Mouse (Mus musculus): ENCODE measurements around the gene Extl1.
A peak's percentile ranks its signal among the peaks of the same experiment; 100 is the strongest.

The Extl1 gene

DNA sequence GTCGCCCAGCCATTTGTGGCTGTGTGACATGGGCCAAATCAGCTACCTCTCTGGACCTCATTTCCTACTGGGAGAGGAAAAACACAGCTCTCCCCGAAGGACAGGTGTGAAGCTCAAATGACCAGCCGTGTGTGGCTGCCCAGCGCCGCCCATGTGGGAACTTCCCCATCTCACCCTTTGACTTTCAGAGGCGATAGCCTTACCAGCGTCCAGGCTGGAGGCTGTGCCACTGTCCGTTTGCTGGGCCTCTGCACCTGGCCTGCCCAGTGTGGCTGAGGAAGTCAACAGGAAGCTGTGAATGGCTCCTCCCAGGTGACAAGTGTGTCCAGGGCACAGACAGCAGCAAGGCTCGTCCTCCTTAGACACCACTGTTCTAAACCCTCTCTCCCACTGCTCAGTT is 71.9 kb downstream of the Extl1 start:
- DNase-seq (ENCODE audit: low spot score): no peak

DNA sequence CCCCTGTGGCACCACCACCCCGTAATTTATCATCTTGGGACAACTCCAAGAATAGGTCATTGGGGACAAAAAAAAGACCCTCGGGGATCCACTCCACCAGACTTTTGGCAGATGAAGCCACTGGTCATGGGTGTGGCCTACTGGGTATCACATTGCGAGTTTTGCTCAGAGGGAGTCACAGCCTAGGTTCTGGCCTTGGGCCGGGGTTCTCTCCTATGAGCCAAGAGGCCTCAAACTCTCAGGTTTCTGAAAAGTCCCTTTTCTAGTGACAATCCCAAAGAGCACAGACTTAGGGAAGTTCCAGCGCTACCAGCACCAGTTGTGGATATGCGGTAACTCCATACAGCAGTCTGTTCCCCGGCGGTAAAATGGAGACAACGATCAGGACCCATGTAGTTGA is 73.0 kb downstream of the Extl1 start:
- no peak for DNase-seq (ENCODE audit: low spot score)

DNA sequence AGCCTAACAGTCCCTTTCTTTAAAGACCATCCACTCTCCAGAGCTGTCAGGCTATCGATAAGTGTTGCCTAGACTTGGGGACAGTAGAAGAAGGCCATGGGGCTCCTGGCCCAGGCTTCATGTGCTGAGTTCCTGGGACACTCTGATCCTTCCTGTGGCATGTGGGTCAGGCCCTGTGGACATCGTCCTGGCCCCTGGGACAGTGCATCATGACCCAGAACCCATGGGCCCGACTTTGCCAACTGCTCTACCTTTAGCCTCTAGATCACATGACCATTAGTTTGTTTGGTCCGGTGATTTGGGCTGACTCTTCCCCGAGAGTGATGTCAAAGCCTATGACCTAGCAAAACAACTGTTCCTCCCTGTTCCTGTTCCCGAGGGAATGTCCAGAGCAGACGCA is 73.5 kb downstream of the Extl1 start:
- DNase-seq (ENCODE audit: low spot score): no peak

DNA sequence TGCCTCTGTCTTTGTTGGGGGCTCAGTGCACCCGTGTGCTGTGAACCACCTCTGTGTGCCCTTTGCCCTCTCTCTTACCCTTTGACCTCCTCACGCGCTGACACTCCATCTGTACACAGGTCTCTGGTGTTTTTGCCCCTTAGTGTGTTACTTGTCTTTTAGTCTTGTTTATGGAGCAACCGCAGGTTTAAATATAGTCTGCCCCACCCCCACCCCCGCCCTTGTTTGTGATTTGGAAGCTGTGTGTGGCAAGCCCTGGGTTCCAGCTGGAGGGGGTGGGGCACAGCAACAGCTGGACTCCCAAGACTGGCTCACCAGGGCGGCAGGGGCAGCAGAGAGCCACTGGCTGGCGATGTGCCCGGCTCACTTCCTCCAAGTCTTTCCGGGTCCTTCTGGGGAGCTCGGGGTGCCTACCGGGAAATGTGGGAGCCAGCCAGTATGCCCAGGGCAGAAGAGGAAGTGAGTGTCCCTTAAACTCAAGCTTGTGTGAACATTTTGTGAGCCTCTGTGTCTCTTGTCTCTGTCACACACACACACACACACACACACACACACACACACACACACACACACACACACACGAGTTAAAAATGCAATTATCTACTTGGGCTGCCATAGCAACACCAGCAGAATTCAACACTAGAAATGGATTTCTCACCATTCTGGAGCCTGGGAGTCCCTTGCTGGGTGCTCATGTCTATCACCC is 76.1 kb downstream of the Extl1 start:
- DNase-seq (ENCODE audit: low spot score): peak; percentile 45

GRCm38 (mm10) chr4:134306963-134307362 is 76.7 kb downstream of the Extl1 start:
- DNase-seq (ENCODE audit: low spot score): no peak
